Mouse (Mus musculus): ENCODE measurements at regions not wholly inside any gene's neighbourhood (a gene's known extent, or its start where the extent isn't known, plus 50 kb on each side); places are given as distances from the start of the nearest gene placed in this dataset.

DNA sequence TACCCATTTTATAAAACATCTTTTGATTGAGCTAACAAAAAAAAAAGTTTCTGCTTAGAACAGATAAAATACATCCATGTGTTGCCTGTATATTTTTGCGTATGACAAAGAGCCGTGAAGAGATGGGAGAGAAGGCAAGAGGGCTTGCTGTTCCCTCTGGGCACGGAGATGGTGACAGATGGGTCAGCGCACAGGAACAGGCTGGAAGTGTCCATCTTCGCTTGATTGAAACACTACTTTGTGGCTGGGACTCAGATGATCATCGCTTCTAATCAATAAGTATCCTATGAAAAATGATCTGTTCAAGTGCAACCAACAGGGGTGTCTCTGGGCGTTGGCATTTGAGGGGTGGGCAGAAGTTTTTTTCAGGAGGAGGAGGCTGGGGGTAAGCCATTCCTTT is 75.7 kb upstream of the Zbtb18 start:
- no peak for TF ChIP-seq CTCF (IDR thresholded peaks at IDR 0.05; ENCODE audit: low read depth)
- no peak for TF ChIP-seq EP300 (optimal IDR thresholded peaks at IDR 0.05)

All from stomach, postnatal 0 days (tissue).